Mouse (Mus musculus) CH12.LX (cell line): Measurements from ENCODE around the gene Plekhb2. TPM values are rescaled to one million over a fixed set of nuclear protein-coding genes. Genes with fewer than 3 reads are reported as not detected.
A peak's percentile ranks its signal among the peaks of the same experiment; 100 is the strongest.

Source experiments
- DNase-seq: peaks from one replicate; pipeline ENCODE4 v3.0.0-alpha.2; 2013; ENCODE audit errors: extremely low read depth
- H3K27ac ChIP-seq: 2 replicates; pipeline ENCODE4 v1.5.1; 2012; ENCODE audit warnings: low read depth, mild to moderate bottlenecking, control low read depth, moderate library complexity; ENCODE audit not compliant: insufficient read depth
- H3K27me3 ChIP-seq: replicated peaks from 2 replicates; pipeline ENCODE3; 2012; ENCODE audit warnings: inconsistent platforms
- H3K36me3 ChIP-seq, 2 experiments: replicated peaks in 1 of 2; 2 replicates each; pipeline versions ENCODE3 to v1.6.1; 2012; ENCODE audit warnings: inconsistent platforms in 1 of 2, low read length in 1 of 2, mild to moderate bottlenecking in 1 of 2, mixed read lengths in 1 of 2, moderate library complexity in 1 of 2; ENCODE audit not compliant: control insufficient read depth in 1 of 2, insufficient read depth in 1 of 2
- H3K4me1 ChIP-seq, 2 experiments: 2 replicates each; pipeline ENCODE4 v1.6.1; 2012; ENCODE audit warnings: inconsistent platforms in 1 of 2, moderate library complexity in 1 of 2; ENCODE audit not compliant: insufficient read depth in 2 of 2, control insufficient read depth in 1 of 2
- H3K4me2 ChIP-seq: 2 replicates; pipeline ENCODE4 v1.6.1; 2012; ENCODE audit warnings: low read depth, mild to moderate bottlenecking, control low read depth; ENCODE audit not compliant: poor library complexity, insufficient read depth, severe bottlenecking
- H3K4me3 ChIP-seq, 3 experiments: fragments of 150-350 bp in 1 of 3; sonication (generic) in 1 of 3; replicated peaks in 1 of 3; 2 replicates each; pipeline versions ENCODE3 to v1.5.1; 2011 to 2012; ENCODE audit warnings: low read depth in 2 of 3, low read length in 2 of 3, mild to moderate bottlenecking in 2 of 3, moderate library complexity in 2 of 3, control low read depth in 1 of 3, improper control_type of control experiment in 1 of 3, inconsistent platforms in 1 of 3, mixed read lengths in 1 of 3; ENCODE audit not compliant: poor library complexity in 1 of 3
- H3K79me2 ChIP-seq: replicated peaks from 2 replicates; pipeline ENCODE4 v1.6.1; 2012; ENCODE audit warnings: mild to moderate bottlenecking, moderate library complexity; ENCODE audit not compliant: control insufficient read depth, poor library complexity, insufficient read depth, severe bottlenecking; ENCODE audit errors: extremely low read depth
- H3K9ac ChIP-seq: 2 replicates; pipeline ENCODE4 v1.6.1; 2012; ENCODE audit warnings: low read depth, mild to moderate bottlenecking, control low read depth, moderate library complexity; ENCODE audit not compliant: insufficient read depth
- H3K9me3 ChIP-seq: replicated peaks from 2 replicates; pipeline ENCODE3; 2012; ENCODE audit warnings: low read length, inconsistent platforms, mixed read lengths
- BHLHE40 ChIP-seq: IDR thresholded peaks from 2 replicates; pipeline ENCODE4 v1.6.1; 2011; ENCODE audit warnings: mild to moderate bottlenecking, low read depth, low read length, improper control_type of control experiment
- CHD1 ChIP-seq: IDR thresholded peaks from 2 replicates; pipeline ENCODE4 v1.6.1; 2012; ENCODE audit warnings: low read depth, low read length, improper control_type of control experiment, inconsistent platforms
- CHD2 ChIP-seq: IDR thresholded peaks from 2 replicates; pipeline ENCODE4 v1.6.1; 2011; ENCODE audit warnings: low read length, improper control_type of control experiment
- CTCF ChIP-seq, 2 experiments: IDR thresholded peaks in 1 of 2; conservative IDR thresholded peaks in 1 of 2; 2 replicates each; pipeline ENCODE4 v1.5.1; 2011 to 2012; ENCODE audit warnings: low read depth in 2 of 2, low read length in 2 of 2, improper control_type of control experiment in 1 of 2, inconsistent platforms in 1 of 2, mild to moderate bottlenecking in 1 of 2, moderate library complexity in 1 of 2
- ELF1 ChIP-seq: IDR thresholded peaks from 2 replicates; pipeline ENCODE4 v1.6.1; 2014; ENCODE audit warnings: low read depth, mild to moderate bottlenecking, inconsistent platforms, low read length, improper control_type of control experiment
- EP300 ChIP-seq: IDR thresholded peaks from 2 replicates; pipeline ENCODE4 v1.6.1; 2011; ENCODE audit warnings: low read length, improper control_type of control experiment
- ETS1 ChIP-seq: conservative IDR thresholded peaks from 2 replicates; pipeline ENCODE4 v1.6.1; 2012; ENCODE audit warnings: low read depth, mild to moderate bottlenecking, inconsistent platforms, low read length, improper control_type of control experiment, moderate library complexity
- HCFC1 ChIP-seq: IDR thresholded peaks from 2 replicates; pipeline ENCODE4 v1.6.1; 2012; ENCODE audit warnings: low read depth, mild to moderate bottlenecking, inconsistent platforms, low read length, improper control_type of control experiment
- IRF4 ChIP-seq: IDR thresholded peaks from 2 replicates; pipeline ENCODE4 v1.6.1; 2014; ENCODE audit warnings: low read depth, mild to moderate bottlenecking, inconsistent platforms, low read length, improper control_type of control experiment
- JUND ChIP-seq: conservative IDR thresholded peaks from 2 replicates; pipeline ENCODE4 v1.6.1; 2011; ENCODE audit warnings: low read depth, low read length, improper control_type of control experiment
- MAZ ChIP-seq: IDR thresholded peaks from 2 replicates; pipeline ENCODE4 v1.6.1; 2012; ENCODE audit warnings: low read depth, mild to moderate bottlenecking, inconsistent platforms, low read length, improper control_type of control experiment, moderate library complexity
- MEF2A ChIP-seq: IDR thresholded peaks from 2 replicates; pipeline ENCODE4 v1.6.1; 2014; ENCODE audit warnings: low read depth, mild to moderate bottlenecking, inconsistent platforms, low read length, improper control_type of control experiment, borderline replicate concordance
- RCOR1 ChIP-seq: conservative IDR thresholded peaks from 2 replicates; pipeline ENCODE4 v1.6.1; 2012; ENCODE audit warnings: low read depth, mild to moderate bottlenecking, inconsistent platforms, low read length, improper control_type of control experiment
- SIN3A ChIP-seq: IDR thresholded peaks from 2 replicates; pipeline ENCODE4 v1.6.1; 2012; ENCODE audit warnings: low read length, improper control_type of control experiment, inconsistent platforms
- TCF12 ChIP-seq: IDR thresholded peaks from 2 replicates; pipeline ENCODE4 v1.6.1; 2014; ENCODE audit warnings: low read depth, mild to moderate bottlenecking, inconsistent platforms, low read length, improper control_type of control experiment
- UBTF ChIP-seq: IDR thresholded peaks from 2 replicates; pipeline ENCODE4 v1.6.1; 2012; ENCODE audit warnings: low read depth, mild to moderate bottlenecking, inconsistent platforms, low read length, improper control_type of control experiment, moderate library complexity
- ZNF384 ChIP-seq: IDR thresholded peaks from 2 replicates; pipeline ENCODE4 v1.6.1; 2012; ENCODE audit warnings: low read depth, low read length, improper control_type of control experiment, inconsistent platforms
- dilution Hi-C: fragments of 300-500 bp; cut with MboI; formaldehyde crosslinking; loops from 2 replicates; pipeline ENCODE4 v1.14.3; 2020; ENCODE audit warnings: low sequenced_read_pairs; ENCODE audit not compliant: extremely low pct_unique_long_range_greater_than_20kb, extremely low pct_ligation_motif_present
- in situ Hi-C: fragments of 300-500 bp; cut with MboI; formaldehyde crosslinking; loops from 3 replicates; pipeline ENCODE4 v1.14.3; 2019; ENCODE audit warnings: low sequenced_read_pairs, low pct_ligation_motif_present, low pct_unique_long_range_greater_than_20kb, mixed read lengths
- polyA plus RNA-seq: library from polyadenylated mRNA; unstranded; fragments of >175 nt; gene quantifications from 2 replicates; pipeline ENCODE4 v1.2.1, GENCODE M21; 2012; ENCODE audit warnings: low read depth; ENCODE audit not compliant: insufficient read length
- total RNA-seq, 2 experiments: library from RNA; depleted of rRNA; stranded (reverse); fragments of 300-350 nt in 1 of 2; fragments of >200 nt in 1 of 2; gene quantifications; 2 replicates each; pipeline ENCODE4 v1.2.3; 2012 to 2014

Gene Plekhb2
- total and polyA plus RNA-seq, 3 experiments, result 21.0 to 44.8 (median 23.8) TPM

DNA sequence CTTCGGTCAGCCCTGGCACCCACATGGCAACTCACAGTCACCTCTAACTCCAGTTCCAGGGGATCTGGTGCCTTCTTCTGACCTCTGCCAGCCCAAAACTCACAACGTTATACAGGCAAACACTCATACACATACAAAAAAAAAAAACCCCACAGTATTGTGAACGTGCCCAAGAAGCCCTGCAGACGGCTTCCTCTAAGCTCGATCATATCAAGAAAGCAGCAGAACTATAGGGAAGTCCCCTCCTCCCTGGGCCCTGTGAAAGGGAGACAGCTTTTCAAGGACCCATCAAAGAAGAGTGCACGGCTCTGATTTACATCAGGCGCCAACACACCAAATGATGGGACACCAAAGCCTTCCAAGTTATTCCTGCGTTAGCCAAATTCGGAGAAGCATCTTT is 23.9 kb upstream of the Plekhb2 start:
- TF ChIP-seq MAZ (0 out of 2 replicates have a peak, but pooled peaks have one; percentile 34), ZNF384 (peak; percentile 85), ELF1 (0 out of 2 replicates have a peak, but pooled peaks have one; percentile 22), TCF12 (no peak), CTCF (conservative IDR thresholded peaks at IDR 0.05 in 1 of 2, IDR thresholded peaks at IDR 0.05 in 1 of 2; ENCODE audit: low read depth in 2 of 2, low read length in 2 of 2) (no peak), JUND (0 out of 2 replicates have a peak, but pooled peaks have one; percentile 16), IRF4 (peak; percentile 81), SIN3A (peak; percentile 36; the same call in 1 of the 2 replicates), EP300 (peak; percentile 59), RCOR1 (peak; percentile 55; the same call in 1 of the 2 replicates), BHLHE40 (peak; percentile 87)
- Histone ChIP-seq H3K36me3 (peaks cover 50 to 86% of the 10 kb centered on the region in 2 experiments), H3K4me3 (no peak overlapping the region), H3K4me2 (no peak overlapping the region), H3K79me2 (peaks cover 41% of the 10 kb centered on the region), H3K4me1 (peaks cover 11 to 68% of the 10 kb centered on the region in 2 experiments), H3K9ac (no peak overlapping the region), H3K27me3 (no peaks in the 10 kb centered on the region), H3K27ac (no peak overlapping the region), H3K9me3 (no peaks in the 10 kb centered on the region)
- peak; percentile 70 for DNase-seq
- dilution Hi-C loops, result no loop called here
- in situ Hi-C loops, result no loop called here

DNA sequence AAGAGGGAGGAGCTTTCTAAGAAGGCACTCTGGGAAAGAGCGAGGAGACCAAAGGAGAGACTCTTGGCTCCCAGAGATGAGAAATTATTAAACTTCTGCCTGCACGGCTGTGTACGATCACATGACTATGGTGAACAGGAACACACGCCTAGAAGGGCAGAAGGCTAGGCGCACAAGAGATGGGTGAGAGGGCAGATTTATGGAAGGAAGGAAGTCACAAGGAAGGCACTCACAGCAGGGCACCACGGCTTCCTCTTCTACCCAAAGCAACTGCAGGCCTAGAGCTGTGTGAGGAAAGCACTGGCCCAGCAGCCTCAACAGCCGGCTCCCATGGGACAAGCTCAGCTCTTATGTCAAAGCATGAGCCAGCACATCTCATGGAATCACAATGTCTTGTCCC is 21.9 kb upstream of the Plekhb2 start:
- H3K27ac ChIP-seq, result no peak overlapping the region; the same call in 1 of the 2 replicates
- dilution Hi-C loops, result no loop called here
- H3K79me2 ChIP-seq, result peaks cover 45% of the 10 kb centered on the region
- H3K4me3 ChIP-seq, result no peak overlapping the region
- H3K4me1 ChIP-seq, result peaks cover 11 to 81% of the 10 kb centered on the region in 2 experiments
- no peaks in the 10 kb centered on the region for H3K27me3 ChIP-seq
- H3K9me3 ChIP-seq, result no peaks in the 10 kb centered on the region
- in situ Hi-C loops, result no loop called here
- H3K36me3 ChIP-seq, result peaks cover 45 to 85% of the 10 kb centered on the region in 2 experiments
- H3K9ac ChIP-seq, result no peak overlapping the region
- DNase-seq, result peak; percentile 52
- TF ChIP-seq BHLHE40 (no peak), ETS1 (no peak), MEF2A (no peak), HCFC1 (no peak), IRF4 (no peak), ZNF384 (no peak), CHD2 (no peak), JUND (no peak), UBTF (no peak), CHD1 (no peak)
- TF ChIP-seq, all 38 proteins: peak for 0
- no peak overlapping the region for H3K4me2 ChIP-seq
